Mouse (Mus musculus) ES-Bruce4 (cell line): ENCODE measurements around the gene Zmym3. TPM values are rescaled to one million over a fixed set of nuclear protein-coding genes. Genes with fewer than 3 reads are reported as not detected.

ENCODE experiments used
- H3K27ac ChIP-seq: 2 replicates; pipeline ENCODE4 v1.5.1; 2012; ENCODE audit warnings: low read length, inconsistent platforms; ENCODE audit not compliant: insufficient read depth
- H3K27me3 ChIP-seq: 2 replicates; pipeline ENCODE4 v1.6.1; 2012; ENCODE audit warnings: mild to moderate bottlenecking, low read length, inconsistent platforms; ENCODE audit not compliant: control insufficient read depth, poor library complexity, insufficient read depth, severe bottlenecking
- H3K36me3 ChIP-seq: 2 replicates; pipeline ENCODE4 v1.6.1; 2012; ENCODE audit warnings: inconsistent platforms, mild to moderate bottlenecking, low read length, moderate library complexity; ENCODE audit not compliant: control insufficient read depth, poor library complexity, insufficient read depth, severe bottlenecking
- H3K4me1 ChIP-seq: one replicate; pipeline ENCODE4 v1.8.1; 2011; ENCODE audit warnings: low read length; ENCODE audit not compliant: control insufficient read depth, insufficient read depth
- H3K4me3 ChIP-seq: 2 replicates; pipeline ENCODE4 v1.5.1; 2011; ENCODE audit warnings: low read depth, mild to moderate bottlenecking, low read length
- H3K9ac ChIP-seq: 2 replicates; pipeline ENCODE4 v1.6.1; 2012; ENCODE audit warnings: low read depth, mild to moderate bottlenecking, inconsistent platforms; ENCODE audit not compliant: poor library complexity, severe bottlenecking
- H3K9me3 ChIP-seq: replicated peaks from 2 replicates; pipeline ENCODE4 v1.6.1; 2012; ENCODE audit warnings: mild to moderate bottlenecking, low read length, inconsistent platforms; ENCODE audit not compliant: control insufficient read depth, poor library complexity, insufficient read depth, severe bottlenecking
- CTCF ChIP-seq: IDR thresholded peaks from one replicate; pipeline ENCODE4 v1.8.1; 2011; ENCODE audit warnings: low read depth, low read length
- EP300 ChIP-seq: IDR thresholded peaks from 2 replicates; pipeline ENCODE4 v1.6.1; 2011; ENCODE audit warnings: low read depth, low read length; ENCODE audit not compliant: insufficient read depth
- POLR2A ChIP-seq: IDR thresholded peaks from one replicate; pipeline ENCODE4 v1.8.1; 2011; ENCODE audit warnings: low read length; ENCODE audit not compliant: insufficient read depth
- polyA plus RNA-seq: library from polyadenylated mRNA; stranded (reverse); fragments of >200 nt; gene quantifications from 2 replicates; pipeline ENCODE4 v1.2.4, GENCODE M21; 2011; ENCODE audit warnings: low read depth; ENCODE audit not compliant: missing spikeins, insufficient read depth, insufficient read length

Zmym3 gene
- 39.1 and 40.3 TPM in 2 replicates for polyA plus RNA-seq

DNA sequence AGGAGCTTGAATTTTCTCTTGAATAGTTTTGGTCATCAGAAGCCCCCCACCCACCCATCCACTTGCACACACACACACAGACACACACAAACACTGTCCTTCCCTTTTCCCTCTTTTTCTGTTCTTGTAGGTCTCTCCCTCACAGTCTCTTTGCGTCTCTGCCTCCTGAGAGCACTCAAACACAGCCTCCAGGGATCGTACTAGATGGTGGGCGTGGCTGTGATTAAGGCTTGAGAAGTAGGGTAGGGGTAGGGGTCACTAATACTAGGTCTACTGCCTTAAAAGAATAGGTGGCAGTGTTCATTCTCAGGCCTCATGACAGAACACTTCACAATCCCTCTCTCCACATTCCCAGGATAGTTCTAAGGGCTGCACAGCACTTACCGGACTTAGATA lies at the start of gene Zmym3:
Gene Zmym3 (minus strand): TSS at position 150 of the 396 bp plus-strand sequence.
- Histone ChIP-seq H3K27me3 (no peaks in the 10 kb centered on the region), H3K9me3 (no peaks in the 10 kb centered on the region), H3K27ac (no peak within 1 kb of the TSS), H3K9ac (peak within 1 kb of the TSS; percentile 88), H3K4me1 (no peaks in the 10 kb centered on the region), H3K4me3 (peak within 1 kb of the TSS; percentile 70), H3K36me3 (0 out of 2 replicates have a peak, but pooled peaks cover under 1% of the 10 kb centered on the region)
- TF ChIP-seq CTCF: no peak
- no peak for TF ChIP-seq EP300
- TF ChIP-seq POLR2A: no peak

DNA sequence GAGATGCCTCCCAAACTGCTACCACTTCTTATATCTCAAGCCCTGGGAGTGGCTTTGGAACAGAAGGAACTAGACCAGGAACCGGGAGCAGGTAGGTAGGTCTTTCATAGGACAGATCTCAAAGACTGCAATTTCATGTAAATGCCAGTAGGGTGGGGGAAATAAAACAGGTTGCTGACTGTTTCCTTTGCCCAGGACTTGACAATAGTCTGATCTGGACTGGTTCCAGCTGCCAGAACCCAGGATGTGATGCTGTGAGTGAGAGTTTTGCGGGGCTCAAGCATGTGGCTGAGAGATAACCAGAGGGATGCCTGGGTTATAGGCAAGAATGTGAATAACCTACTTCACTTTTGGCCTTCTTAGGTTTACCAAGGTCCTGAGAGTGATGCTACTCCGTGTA lies 30.9 kb upstream of the Zmym3 start:
- Histone ChIP-seq H3K36me3 (peaks cover 19% of the 10 kb centered on the region), H3K4me1 (no peaks in the 10 kb centered on the region), H3K27me3 (no peaks in the 10 kb centered on the region)

DNA sequence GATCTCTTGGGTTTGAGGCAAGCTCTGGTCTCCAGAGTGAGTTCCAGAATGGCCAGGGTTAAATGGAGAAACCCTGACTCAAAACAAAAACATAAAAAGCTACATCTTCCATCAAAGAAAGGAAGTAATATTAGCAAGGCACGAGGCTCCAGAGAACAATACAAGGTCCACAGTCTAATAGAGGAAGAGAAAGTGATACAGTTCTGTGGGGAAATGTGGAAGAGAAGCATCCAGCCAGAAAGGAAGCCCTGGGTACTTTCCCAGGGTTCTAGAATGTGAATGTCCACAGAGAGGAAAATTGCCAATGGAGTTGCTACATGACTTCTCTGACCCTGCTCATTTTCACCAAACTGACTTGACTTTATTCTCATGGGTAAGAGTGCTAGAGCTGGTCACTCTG lies 30.5 kb upstream of the Zmym3 start:
- peaks cover 23% of the 10 kb centered on the region for H3K36me3 ChIP-seq

More for the DNA sequence above, 30.9 kb upstream of the Zmym3 start:
- Histone ChIP-seq H3K4me3 (no peak overlapping the region), H3K9me3 (no peaks in the 10 kb centered on the region), H3K9ac (no peak overlapping the region), H3K27ac (no peak overlapping the region)
- TF ChIP-seq CTCF (no peak), EP300 (no peak), POLR2A (no peak)

DNA sequence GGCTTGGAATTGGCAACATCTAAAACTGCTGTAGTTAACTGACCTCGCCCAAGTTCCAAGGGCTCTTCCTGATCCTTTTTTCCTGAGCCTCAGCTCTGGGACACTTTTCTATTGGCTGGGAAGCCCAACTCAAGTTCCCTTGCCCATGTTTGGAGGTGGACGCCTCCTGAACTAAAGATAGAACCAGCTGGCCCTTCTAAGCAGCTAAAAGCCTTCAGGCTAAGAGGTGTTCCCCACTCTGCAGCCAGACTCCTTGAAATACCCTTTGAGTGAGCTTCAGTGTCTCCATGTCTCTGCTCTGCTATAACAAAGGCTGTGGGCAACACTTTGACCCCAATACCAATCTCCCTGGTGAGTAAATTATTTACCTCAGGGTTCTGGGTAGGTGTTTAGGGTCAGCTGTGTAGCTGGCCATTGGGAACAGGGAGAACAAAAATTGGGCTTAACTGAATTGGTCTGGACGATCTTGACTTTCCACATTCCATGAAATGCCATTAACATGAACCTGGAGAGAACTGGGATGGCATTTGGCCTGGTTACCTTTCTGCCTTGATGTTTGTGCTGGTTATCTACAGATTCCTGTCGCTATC lies 28.3 kb upstream of the Zmym3 start, which contains the start of gene Itgb1bp2:
Gene Itgb1bp2 (plus strand): TSS at position 203 of the 590 bp plus-strand sequence.
- Histone ChIP-seq H3K4me3 (no peak within 1 kb of the TSS), H3K27me3 (no peaks in the 10 kb centered on the region)

More for the DNA sequence above, 30.5 kb upstream of the Zmym3 start:
- Histone ChIP-seq H3K9me3 (no peaks in the 10 kb centered on the region), H3K4me1 (no peaks in the 10 kb centered on the region), H3K4me3 (no peak overlapping the region), H3K27ac (no peak overlapping the region), H3K27me3 (no peaks in the 10 kb centered on the region), H3K9ac (no peak overlapping the region)
- TF ChIP-seq EP300 (no peak), POLR2A (no peak), CTCF (no peak)

DNA sequence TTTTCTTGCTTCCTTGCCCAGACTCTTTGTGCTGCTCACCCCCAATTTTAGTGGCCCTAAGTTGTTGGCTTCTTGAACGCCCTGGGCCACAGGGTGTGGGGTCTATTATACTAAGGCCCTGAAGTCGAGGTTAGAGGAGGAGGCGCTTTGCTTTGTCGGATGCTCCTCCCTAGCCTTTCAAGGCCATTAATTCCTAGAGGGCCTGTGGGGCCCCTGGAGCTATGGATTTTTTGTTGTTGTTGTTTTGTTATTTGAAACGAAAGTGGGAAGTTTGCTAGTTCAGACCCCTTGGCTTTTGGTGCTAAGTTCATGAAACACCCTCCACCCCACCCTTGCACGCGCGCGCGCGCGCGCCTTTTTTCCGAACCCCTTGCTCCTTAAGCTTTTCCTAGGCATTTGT lies 9.3 kb upstream of the Zmym3 start:
- Histone ChIP-seq H3K36me3 (peaks cover 22% of the 10 kb centered on the region), H3K4me3 (peak overlapping the region; percentile 95), H3K9me3 (no peaks in the 10 kb centered on the region), H3K9ac (peak overlapping the region; percentile 80), H3K27ac (peak overlapping the region; percentile 94), H3K4me1 (no peaks in the 10 kb centered on the region), H3K27me3 (no peaks in the 10 kb centered on the region)
- TF ChIP-seq EP300 (no peak), POLR2A (no peak), CTCF (no peak)

More for the DNA sequence above, 28.3 kb upstream of the Zmym3 start, which contains the start of gene Itgb1bp2:
- no peaks in the 10 kb centered on the region for H3K4me1 ChIP-seq
- H3K27ac ChIP-seq: no peak within 1 kb of the TSS
- peaks cover 39% of the 10 kb centered on the region for H3K36me3 ChIP-seq
- no peaks in the 10 kb centered on the region for H3K9me3 ChIP-seq
- no peak within 1 kb of the TSS for H3K9ac ChIP-seq
- no peak for TF ChIP-seq POLR2A
- TF ChIP-seq CTCF: no peak
- no peak for TF ChIP-seq EP300

DNA sequence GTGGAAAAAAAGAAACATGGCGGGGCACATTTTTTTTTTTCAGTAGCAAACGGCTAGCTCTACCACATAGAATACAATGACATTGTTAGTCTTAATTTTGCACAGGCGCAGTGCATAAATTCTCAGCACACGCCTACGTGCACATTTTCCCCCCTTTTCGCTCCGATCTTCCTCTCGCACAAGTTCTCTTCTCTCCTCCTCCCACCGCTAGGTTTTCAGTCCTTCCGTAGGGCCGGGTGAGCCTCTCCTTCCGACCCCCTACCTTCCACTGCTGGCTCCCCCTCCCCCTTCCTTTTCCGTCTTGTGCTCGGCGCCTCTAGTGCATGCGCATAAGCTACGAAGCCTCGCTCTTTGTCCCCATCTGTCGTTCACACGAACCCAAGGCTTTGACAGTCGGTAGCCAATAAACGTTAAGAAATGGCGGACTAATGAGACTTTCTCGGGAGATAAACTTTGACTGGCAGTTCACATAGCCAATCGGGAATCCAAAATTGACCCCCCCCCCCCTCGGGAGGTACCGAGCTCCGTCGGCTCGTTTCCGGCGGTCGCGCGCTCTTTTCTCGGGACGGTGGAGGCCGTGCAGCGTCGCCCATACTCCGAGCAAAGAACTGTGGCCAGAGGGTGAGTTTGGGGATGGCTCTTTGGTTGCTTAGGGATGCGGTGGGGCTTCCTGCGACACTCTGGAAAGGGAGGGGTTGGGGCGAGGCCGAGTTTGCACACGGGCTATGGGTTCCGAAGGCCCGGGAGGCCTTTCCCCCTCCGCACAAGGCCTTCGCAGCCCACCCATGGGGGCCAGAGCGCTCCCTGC lies 8.7 kb upstream of the Zmym3 start, which contains the start of gene Nono:
Gene Nono (plus strand): TSS at position 177 of the 808 bp plus-strand sequence.
- TF ChIP-seq POLR2A: no peak
- H3K4me3 ChIP-seq: peak within 1 kb of the TSS; percentile 95

More for the DNA sequence above, 8.7 kb upstream of the Zmym3 start, which contains the start of gene Nono:
- H3K27ac ChIP-seq: peak within 1 kb of the TSS; percentile 94
- H3K27me3 ChIP-seq: no peaks in the 10 kb centered on the region
- no peaks in the 10 kb centered on the region for H3K4me1 ChIP-seq
- H3K9me3 ChIP-seq: no peaks in the 10 kb centered on the region
- peak within 1 kb of the TSS; percentile 80 for H3K9ac ChIP-seq
- peaks cover 22% of the 10 kb centered on the region for H3K36me3 ChIP-seq
